Mouse (Mus musculus) c-Kit-positive CD71-positive TER-119-negative erythroid progenitor cells, embryonic 14.5 days (primary cell): Measurements from ENCODE around the gene Ttll11.

Source experiments
- DNase-seq: peaks from one replicate; pipeline ENCODE4 v3.0.0-alpha.2; 2013; ENCODE audit warnings: low read depth

Ttll11 gene

GRCm38 (mm10) chr2:35852971-35853370, 126.7 kb downstream of the Ttll11 start:
- DNase-seq, result no peak

GRCm38 (mm10) chr2:35852164-35852509, 127.6 kb downstream of the Ttll11 start:
- DNase-seq, result no peak

DNA sequence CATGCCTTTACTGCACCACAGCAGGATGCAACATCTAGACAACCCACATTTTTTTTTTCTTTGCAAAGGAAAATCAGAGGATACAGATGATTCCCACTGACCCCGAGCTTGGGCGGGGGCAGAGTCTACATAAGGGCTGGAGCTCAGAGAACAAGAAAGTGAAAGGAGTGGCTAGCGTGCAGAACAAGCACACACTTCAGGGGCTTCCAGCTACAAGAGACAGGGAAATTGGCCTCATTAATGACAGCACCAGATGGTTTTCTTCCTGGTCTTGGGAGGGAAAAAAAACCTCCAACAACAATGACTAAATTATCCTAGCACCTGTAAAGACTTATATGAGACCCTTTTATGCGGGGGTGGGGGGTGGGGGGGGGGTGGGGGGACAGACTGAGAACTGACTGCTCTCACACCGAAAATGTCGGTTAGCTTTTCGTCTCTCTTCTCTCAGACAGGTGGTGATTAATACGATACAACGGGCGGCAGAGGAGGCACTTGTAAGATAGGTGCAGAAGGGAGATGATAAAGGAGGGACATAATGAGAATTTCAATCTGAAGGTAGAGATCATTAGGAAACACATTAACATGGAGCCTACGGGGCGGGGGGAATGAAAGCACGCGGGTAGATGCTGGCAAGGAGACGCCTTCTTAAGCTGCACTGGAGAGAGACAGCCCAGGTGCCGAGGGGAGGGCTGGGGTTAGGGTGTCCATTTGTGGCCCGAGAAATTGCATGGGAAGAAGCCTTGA, 128.1 kb downstream of the Ttll11 start:
- DNase-seq, result no peak

DNA sequence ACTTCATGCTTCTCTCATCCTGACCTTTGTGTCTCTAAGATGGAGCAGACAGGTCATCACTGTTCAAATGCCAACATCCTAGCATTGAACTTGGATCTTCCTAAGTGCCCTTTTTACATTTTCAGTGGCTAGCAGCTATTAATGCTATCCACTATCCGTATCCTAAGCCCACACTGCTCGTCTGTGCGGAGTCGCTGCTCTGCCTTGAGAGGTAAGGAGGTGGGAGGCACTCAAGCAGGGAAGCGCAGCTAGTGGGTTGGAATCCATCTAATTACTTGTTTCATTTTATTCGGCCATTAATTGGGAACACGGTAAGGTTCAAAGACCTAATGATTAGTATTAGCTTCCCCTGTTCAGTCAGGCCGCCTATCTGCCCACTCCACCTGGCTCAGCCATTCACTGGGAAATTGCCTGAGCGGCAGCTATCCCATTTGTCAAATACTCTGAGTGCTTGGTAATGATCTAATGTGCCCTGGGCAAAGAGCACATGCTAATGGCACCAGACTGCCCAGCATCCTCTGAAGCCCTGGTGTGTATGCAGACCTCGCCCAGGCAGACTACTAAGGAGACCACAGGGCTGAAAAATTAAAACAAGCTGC, 130.0 kb downstream of the Ttll11 start:
- no peak for DNase-seq

GRCm38 (mm10) chr2:35845611-35846504, 133.9 kb downstream of the Ttll11 start:
- no peak for DNase-seq

- DNase-seq, result no peak
Measured at GRCm38 (mm10) chr2:35843896-35844690, 135.6 kb downstream of the Ttll11 start.

DNA sequence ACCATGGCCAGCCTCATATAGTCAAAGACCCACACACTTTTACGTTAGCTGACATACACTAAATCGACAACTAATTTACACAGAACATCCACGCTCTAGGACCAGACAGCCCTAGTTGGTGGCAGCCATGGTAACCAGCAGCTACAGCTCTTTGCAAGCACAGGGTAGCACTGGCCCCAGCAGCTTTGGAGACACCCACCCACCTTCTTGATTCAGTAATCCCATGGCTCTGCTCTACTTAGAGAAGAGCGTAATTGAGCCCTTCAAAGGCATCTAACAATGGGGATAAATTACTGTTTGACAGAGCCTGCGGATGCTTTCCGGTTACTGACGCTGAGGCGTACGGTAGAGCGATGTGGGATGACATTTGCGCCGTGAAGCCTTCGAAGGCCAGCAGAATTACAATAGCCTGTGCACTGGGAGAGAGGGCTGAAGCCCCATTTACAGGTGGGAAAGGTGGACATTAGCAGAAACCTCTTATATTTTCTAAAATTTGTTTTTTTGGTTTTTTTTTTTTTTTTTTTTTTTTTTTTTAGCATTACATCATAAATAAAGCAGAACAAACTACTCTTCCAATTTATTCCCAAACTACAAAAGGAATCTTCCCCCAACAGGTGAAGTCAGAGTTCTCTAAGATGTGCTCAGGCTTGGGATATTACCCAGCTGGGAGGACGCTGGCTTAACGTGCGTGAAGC, 136.8 kb downstream of the Ttll11 start:
- no peak for DNase-seq

DNA sequence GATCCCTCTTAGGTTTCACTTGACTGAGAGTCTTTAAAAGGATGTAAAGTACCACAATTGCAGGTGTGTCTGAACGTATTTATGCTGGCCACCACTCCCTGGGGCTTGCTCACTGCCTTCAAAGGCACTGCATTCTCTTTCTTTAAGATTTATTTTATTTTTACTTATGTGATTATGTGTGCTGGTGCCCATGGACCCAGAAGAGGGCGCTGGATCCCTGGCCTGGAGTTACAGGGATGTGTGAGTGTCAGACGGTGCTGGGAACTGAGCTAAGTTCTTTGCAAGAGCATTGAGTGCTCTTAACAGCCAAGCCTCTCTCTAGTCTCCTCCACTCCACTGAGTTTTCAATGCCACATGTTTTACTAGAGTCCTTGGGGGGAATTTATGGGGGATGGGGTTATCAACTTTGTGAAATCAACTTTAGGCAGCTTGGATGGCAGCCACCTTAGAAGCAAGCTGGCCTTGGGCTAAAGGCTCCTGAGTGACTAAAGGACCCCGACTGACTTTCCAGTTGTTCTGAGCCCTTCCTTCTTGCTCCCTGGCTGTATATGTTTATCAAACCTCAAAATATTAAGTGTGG, 137.8 kb downstream of the Ttll11 start:
- DNase-seq, result no peak

DNA sequence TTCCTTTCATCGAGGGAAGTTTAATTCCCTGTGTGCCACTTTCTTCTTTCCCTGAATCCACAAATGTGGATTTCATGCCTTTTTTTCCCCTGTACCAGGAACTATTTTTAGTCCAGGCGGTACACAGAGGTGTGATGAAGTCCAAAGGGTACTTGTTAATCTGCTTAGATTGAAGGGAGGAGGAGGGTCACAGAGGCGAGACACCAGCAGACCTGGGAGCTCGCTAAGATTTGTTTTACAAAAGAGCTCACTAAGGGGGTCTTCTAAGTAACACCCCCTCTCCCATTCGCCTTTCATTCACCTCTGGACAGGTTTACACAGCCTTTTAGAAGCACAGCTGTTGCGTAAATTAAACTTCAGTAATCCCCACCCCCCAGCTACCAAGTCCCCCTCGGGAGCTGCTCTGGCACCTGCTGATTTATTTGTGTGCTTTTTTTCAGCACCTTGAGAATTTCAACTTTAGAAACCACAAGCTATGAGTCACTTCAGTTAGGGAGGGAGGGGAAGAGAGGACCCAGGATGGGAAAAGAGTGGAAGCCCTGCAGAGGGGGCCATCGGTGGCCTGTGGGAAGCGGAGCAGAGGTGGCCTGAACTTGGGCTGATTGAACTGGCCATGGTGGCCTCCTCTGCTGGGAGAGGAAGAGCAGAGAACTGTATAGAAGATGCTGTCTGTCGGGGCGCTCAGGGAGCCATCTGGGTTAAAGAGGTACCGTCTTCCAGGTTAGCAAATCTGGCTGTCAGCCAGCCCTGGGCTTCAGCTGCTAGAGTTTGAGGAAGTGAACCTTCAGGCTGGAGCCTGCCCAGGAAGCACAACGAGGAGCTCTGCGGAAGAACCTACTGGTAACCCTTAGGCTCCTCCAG, 138.5 kb downstream of the Ttll11 start:
- DNase-seq, result no peak

GRCm38 (mm10) chr2:35838751-35839479, 140.8 kb downstream of the Ttll11 start:
- DNase-seq, result no peak

- no peak for DNase-seq
Measured at GRCm38 (mm10) chr2:35834198-35834913, 145.4 kb downstream of the Ttll11 start.

- DNase-seq, result no peak
Measured at GRCm38 (mm10) chr2:35833546-35833945, 146.2 kb downstream of the Ttll11 start.

DNA sequence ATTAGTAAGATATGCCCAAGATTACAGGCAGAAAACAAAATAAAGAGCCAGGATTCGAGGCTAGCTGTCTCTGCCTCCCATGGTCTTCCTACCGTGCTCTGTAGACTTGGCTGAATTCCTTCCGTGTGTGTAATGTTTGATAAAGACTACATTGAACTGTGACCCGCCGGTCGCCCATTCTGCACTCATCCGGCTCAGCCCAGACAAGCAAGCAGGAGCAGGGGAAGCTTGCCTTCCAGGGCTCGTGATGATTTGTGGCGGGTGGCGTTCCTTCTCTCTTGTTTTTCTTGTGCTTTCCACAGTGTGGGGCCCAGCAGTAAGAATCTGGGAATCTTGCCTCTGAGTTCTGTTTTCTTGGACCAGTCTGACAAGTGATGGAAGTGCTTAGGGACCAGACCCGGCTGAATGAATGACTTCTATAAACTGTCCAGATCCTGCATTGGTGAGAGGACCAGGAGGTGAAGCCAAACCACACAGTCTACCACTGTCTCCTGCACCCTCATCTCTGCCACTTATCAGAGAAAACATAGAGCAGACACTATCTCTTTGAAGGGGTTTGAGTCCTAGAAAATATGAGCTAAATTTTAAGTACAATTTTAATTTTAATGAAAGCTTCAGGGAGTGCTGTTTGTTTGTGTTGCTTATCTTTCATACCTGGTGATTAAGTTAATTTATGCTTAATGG, 146.8 kb downstream of the Ttll11 start:
- DNase-seq, result no peak

- DNase-seq, result no peak
Measured at GRCm38 (mm10) chr2:35831904-35832581, 147.7 kb downstream of the Ttll11 start.

- peak; percentile 71 for DNase-seq
Measured at GRCm38 (mm10) chr2:35830966-35831903, 148.5 kb downstream of the Ttll11 start.

GRCm38 (mm10) chr2:35829136-35829535, 150.6 kb downstream of the Ttll11 start:
- no peak for DNase-seq
